Mouse (Mus musculus) cerebellum, adult 2 months (tissue): Measurements from ENCODE around the gene Nub1. TPM values are rescaled to one million over a fixed set of nuclear protein-coding genes. Genes with fewer than 3 reads are reported as not detected.

ENCODE experiments used
- DNase-seq, 2 experiments: peaks; one replicate each; pipeline ENCODE4 v3.0.0; 2021
- H3K27ac ChIP-seq: fragments of 200-500 bp; 2 replicates; pipeline ENCODE4 v1.5.1; 2012; ENCODE audit warnings: low read length, control low read depth, inconsistent platforms; ENCODE audit not compliant: insufficient read depth
- H3K27me3 ChIP-seq: fragments of 200-500 bp; 2 replicates; pipeline ENCODE4 v1.6.1; 2012; ENCODE audit warnings: inconsistent platforms, mild to moderate bottlenecking, low read length, moderate library complexity; ENCODE audit not compliant: control insufficient read depth, insufficient read depth
- H3K4me1 ChIP-seq: fragments of 200-500 bp; 2 replicates; pipeline ENCODE4 v1.6.1; 2011; ENCODE audit warnings: low read length; ENCODE audit not compliant: control insufficient read depth, insufficient read depth
- H3K4me3 ChIP-seq: fragments of 200-500 bp; replicated peaks from 2 replicates; pipeline ENCODE3; 2011; ENCODE audit warnings: mild to moderate bottlenecking, low read depth, low read length, control low read depth; ENCODE audit not compliant: insufficient read depth
- CTCF ChIP-seq: fragments of 200-500 bp; IDR thresholded peaks from 2 replicates; pipeline ENCODE4 v1.5.1; 2011; ENCODE audit warnings: low read depth, mild to moderate bottlenecking, control low read depth, low read length, moderate library complexity, borderline replicate concordance; ENCODE audit not compliant: insufficient read depth
- POLR2A ChIP-seq: fragments of 200-500 bp; IDR thresholded peaks from 2 replicates; pipeline ENCODE4 v1.6.1; 2011; ENCODE audit warnings: low read length, control low read depth, borderline replicate concordance; ENCODE audit not compliant: insufficient read depth
- WGBS: fragments of 180-500 bp; shearing (Covaris S2); methylation state at CpG from one replicate; pipeline ENCODE4 v1.1.7; 2018; 5-methylcytosine and 5-hydroxymethylcytosine counted together
- polyA plus RNA-seq: library from polyadenylated mRNA; depleted of rRNA; stranded (reverse); fragments of >200 nt; gene quantifications from 2 replicates; pipeline ENCODE4 v1.2.3, GENCODE M21; 2012; rRNA removed

Nub1 gene
- polyA plus RNA-seq, 1 experiment: 80.4 TPM

GRCm38 (mm10) chr5:24751305-24752174, 66.2 kb downstream of the Nub1 start:
- H3K27me3 ChIP-seq: no peaks in the 10 kb centered on the region
- TF ChIP-seq CTCF: no peak
- TF ChIP-seq POLR2A: no peak
- WGBS: 11% methylated on average over 25 of the region's 25 CpGs
- H3K4me1 ChIP-seq: peaks cover 9% of the 10 kb centered on the region; the same call in 1 of the 2 replicates
- peak; percentile 24 to 44 for DNase-seq
- 0 out of 2 replicates have a peak overlapping the region, but pooled peaks have one; percentile 27 for H3K27ac ChIP-seq
- peak overlapping the region; percentile 52 for H3K4me3 ChIP-seq

GRCm38 (mm10) chr5:24752175-24752498, 66.8 kb downstream of the Nub1 start:
- DNase-seq: no peak
- no peaks in the 10 kb centered on the region for H3K27me3 ChIP-seq
- WGBS: 28% methylated on average over 2 of the region's 2 CpGs
- no peak overlapping the region for H3K4me3 ChIP-seq
- H3K4me1 ChIP-seq: peaks cover 9% of the 10 kb centered on the region; the same call in 1 of the 2 replicates
- no peak for TF ChIP-seq CTCF
- no peak for TF ChIP-seq POLR2A
- H3K27ac ChIP-seq: no peak overlapping the region

GRCm38 (mm10) chr5:24756931-24757330, 71.6 kb downstream of the Nub1 start:
- DNase-seq: no peak
- H3K27me3 ChIP-seq: no peaks in the 10 kb centered on the region
- 73% methylated on average over 3 of the region's 3 CpGs for WGBS
- no peak for TF ChIP-seq CTCF
- no peak for TF ChIP-seq POLR2A
- no peak overlapping the region for H3K4me3 ChIP-seq
- 0 out of 2 replicates have a peak, but pooled peaks cover 2% of the 10 kb centered on the region for H3K4me1 ChIP-seq
- no peak overlapping the region for H3K27ac ChIP-seq

GRCm38 (mm10) chr5:24757816-24758215, 72.5 kb downstream of the Nub1 start, which contains the start of gene Crygn:
Crygn (minus strand) TSS chr5:24758008.
- TF ChIP-seq POLR2A (no peak), CTCF (no peak)
- Histone ChIP-seq H3K4me3 (no peak within 1 kb of the TSS), H3K27ac (no peak within 1 kb of the TSS), H3K27me3 (no peaks in the 10 kb centered on the region), H3K4me1 (no peaks in the 10 kb centered on the region)
- 46% methylated on average over 18 of the region's 18 CpGs for WGBS
- DNase-seq: no peak

Other genes with a start within 250 kb of the Nub1 start
- gene Fastk, start 240.2 kb upstream of the Nub1 start, polyA plus RNA-seq: 246 and 265 TPM in 2 replicates
- gene Tmub1, start 237.7 kb upstream of the Nub1 start, polyA plus RNA-seq: 60.6 and 61.1 TPM in 2 replicates
- 402 and 421 TPM in 2 replicates for gene Agap3, start 233.4 kb upstream of the Nub1 start, polyA plus RNA-seq
- gene Gbx1, start 158.3 kb upstream of the Nub1 start, polyA plus RNA-seq: 0.38 and 0.44 TPM in 2 replicates
- 0.18 and 0.21 TPM in 2 replicates for gene Asb10, start 144.6 kb upstream of the Nub1 start, polyA plus RNA-seq
- gene 4931409K22Rik, start 128.7 kb upstream of the Nub1 start, polyA plus RNA-seq: not detected in 2 replicates
- 101 TPM in 2 replicates for gene Abcf2, start 108.1 kb upstream of the Nub1 start, polyA plus RNA-seq
- 46.3 and 48.9 TPM in 2 replicates for gene Chpf2, start 98.8 kb upstream of the Nub1 start, polyA plus RNA-seq
- 89.9 and 102 TPM in 2 replicates for gene Smarcd3, start 61.1 kb upstream of the Nub1 start, polyA plus RNA-seq
- 1.5 and 3.6 TPM in 2 replicates for gene Wdr86, start 45.2 kb downstream of the Nub1 start, polyA plus RNA-seq
- gene Crygn, start 72.5 kb downstream of the Nub1 start, polyA plus RNA-seq: 0.34 and 0.76 TPM in 2 replicates
- 114 and 116 TPM in 2 replicates for gene Rheb, start 157.1 kb downstream of the Nub1 start, polyA plus RNA-seq